Mouse (Mus musculus): ENCODE data around the gene Il17rc. TPM values are rescaled to one million over a fixed set of nuclear protein-coding genes. Genes with fewer than 3 reads are reported as not detected.
A peak's percentile ranks its signal among the peaks of the same experiment; 100 is the strongest.

The Il17rc gene
- polyA plus RNA-seq, 1 experiment from 2014 or later = 0.96 TPM

DNA sequence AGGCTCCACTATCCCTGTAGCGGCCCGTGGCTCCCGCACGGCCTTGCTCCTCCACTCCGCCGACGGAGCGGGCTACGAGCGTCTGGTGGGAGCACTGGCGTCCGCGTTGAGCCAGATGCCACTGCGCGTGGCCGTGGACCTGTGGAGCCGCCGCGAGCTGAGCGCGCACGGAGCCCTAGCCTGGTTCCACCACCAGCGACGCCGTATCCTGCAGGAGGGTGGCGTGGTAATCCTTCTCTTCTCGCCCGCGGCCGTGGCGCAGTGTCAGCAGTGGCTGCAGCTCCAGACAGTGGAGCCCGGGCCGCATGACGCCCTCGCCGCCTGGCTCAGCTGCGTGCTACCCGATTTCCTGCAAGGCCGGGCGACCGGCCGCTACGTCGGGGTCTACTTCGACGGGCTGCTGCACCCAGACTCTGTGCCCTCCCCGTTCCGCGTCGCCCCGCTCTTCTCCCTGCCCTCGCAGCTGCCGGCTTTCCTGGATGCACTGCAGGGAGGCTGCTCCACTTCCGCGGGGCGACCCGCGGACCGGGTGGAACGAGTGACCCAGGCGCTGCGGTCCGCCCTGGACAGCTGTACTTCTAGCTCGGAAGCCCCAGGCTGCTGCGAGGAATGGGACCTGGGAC, 11.4 kb downstream of the Il17rc start:
- Histone ChIP-seq H3K27me3 (peaks cover 24% of the 10 kb centered on the region; the same call in 1 of the 2 replicates), H3K9ac (replicated peaks) (peak overlapping the region; percentile 74), H3K36me3 (peaks cover 8% of the 10 kb centered on the region), H3K27ac (peak overlapping the region; percentile 90), H3K4me3 (replicated peaks) (peak overlapping the region; percentile 65), H3K9me3 (no peaks in the 10 kb centered on the region), H3K4me1 (replicated peaks) (peaks cover 41% of the 10 kb centered on the region), H3K4me2 (replicated peaks) (peak overlapping the region; percentile 84)
- under 1% methylated on average over 65 of the region's 65 CpGs for WGBS
- peak; percentile 64 for ATAC-seq

DNA sequence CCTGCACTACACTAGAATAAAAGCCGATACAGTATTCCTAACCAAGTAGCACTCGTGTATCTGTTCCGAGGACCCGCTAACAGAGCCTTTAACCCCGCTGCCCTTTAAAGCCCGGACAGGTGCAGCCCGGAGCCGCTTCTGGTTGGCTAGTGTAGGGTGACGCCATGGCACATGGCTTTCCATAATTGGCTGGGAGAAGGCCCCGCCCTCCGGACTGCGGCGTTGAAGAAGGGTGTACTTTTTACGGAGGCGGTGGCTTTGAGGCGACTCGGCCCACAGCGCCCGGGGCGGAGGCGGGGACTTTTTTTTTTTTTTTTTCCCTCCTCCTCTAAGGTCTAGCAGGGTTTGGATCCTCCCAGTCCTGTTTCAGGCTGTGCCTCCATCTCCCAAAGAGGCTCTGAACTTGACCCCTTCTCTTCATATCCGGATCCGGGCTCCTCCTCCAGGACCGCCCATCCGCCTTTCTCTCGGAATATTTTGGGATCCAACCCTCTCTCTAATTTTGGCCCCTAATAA, 11.9 kb downstream of the Il17rc start, which contains the start of gene Creld1:
Gene Creld1, plus strand, starts transcription at position 198 of the 516 bp plus-strand sequence.
- H3K27ac ChIP-seq = peak within 1 kb of the TSS; percentile 90
- H3K36me3 ChIP-seq = peaks cover 14% of the 10 kb centered on the region
- under 1% methylated on average over 26 of the region's 26 CpGs for WGBS
- peaks cover 41% of the 10 kb centered on the region for H3K4me1 ChIP-seq (replicated peaks)
- H3K4me2 ChIP-seq (replicated peaks) = peak within 1 kb of the TSS; percentile 84
- H3K4me3 ChIP-seq (replicated peaks) = peak within 1 kb of the TSS; percentile 65
- H3K9ac ChIP-seq (replicated peaks) = peak within 1 kb of the TSS; percentile 87
- peak; percentile 97 for ATAC-seq
- no peaks in the 10 kb centered on the region for H3K9me3 ChIP-seq
- H3K27me3 ChIP-seq = peaks cover 24% of the 10 kb centered on the region; the same call in 1 of the 2 replicates

DNA sequence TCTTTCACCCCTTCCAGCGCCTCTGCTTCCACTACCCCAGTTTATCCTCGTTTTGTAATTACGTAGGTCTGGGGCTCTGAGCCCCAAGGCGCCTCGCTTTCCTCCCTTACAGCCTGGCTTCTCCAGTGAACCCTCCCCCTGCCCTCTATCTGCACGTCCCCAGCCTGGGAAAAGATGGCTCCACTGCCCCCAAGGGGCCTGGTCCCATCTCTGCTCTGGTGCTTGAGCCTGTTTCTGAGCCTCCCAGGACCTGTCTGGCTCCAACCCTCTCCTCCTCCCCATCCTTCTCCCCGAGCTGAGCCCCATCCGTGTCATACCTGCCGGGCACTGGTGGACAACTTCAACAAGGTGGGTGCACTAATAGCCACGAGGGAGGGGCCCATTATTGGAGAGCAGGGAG, 12.5 kb downstream of the Il17rc start:
- Histone ChIP-seq H3K9ac (replicated peaks) (peak overlapping the region; percentile 87), H3K9me3 (no peaks in the 10 kb centered on the region), H3K4me1 (replicated peaks) (peaks cover 41% of the 10 kb centered on the region), H3K4me3 (replicated peaks) (peak overlapping the region; percentile 65), H3K4me2 (replicated peaks) (peak overlapping the region; percentile 84), H3K27ac (peak overlapping the region; percentile 90), H3K36me3 (peaks cover 19% of the 10 kb centered on the region), H3K27me3 (peaks cover 24% of the 10 kb centered on the region; the same call in 1 of the 2 replicates)
- ATAC-seq = peak; percentile 75
- WGBS = 6% methylated on average over 10 of the region's 10 CpGs

DNA sequence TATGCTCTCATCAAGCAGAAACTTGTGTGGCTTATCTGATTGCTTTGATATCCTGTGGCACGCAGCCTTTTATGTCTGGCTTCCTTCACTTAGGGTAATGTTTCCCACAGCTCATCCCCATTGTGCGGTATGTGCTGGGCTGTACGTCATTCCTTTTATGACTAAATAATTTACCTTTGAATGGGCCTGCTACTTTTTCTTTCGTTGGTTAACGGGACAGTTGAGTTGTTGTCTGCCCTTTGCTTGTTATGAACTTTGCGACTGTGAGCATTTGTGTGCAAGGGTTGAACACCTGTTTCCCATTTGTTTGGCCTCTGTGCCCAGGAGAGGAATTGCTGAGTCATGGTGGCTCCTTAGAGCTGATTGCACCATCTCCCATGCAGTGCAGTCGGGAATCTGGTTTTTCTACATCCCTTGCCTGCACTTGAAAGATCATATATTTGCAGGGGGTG, 15.9 kb downstream of the Il17rc start:
- no peak overlapping the region for H3K4me3 ChIP-seq (replicated peaks)
- peaks cover 51% of the 10 kb centered on the region for H3K36me3 ChIP-seq
- no peak overlapping the region for H3K4me2 ChIP-seq (replicated peaks)
- H3K4me1 ChIP-seq (replicated peaks) = peaks cover 34% of the 10 kb centered on the region
- H3K9ac ChIP-seq (replicated peaks) = no peak overlapping the region
- no peak for ATAC-seq
- H3K27me3 ChIP-seq = no peaks in the 10 kb centered on the region
- no peaks in the 10 kb centered on the region for H3K9me3 ChIP-seq
- H3K27ac ChIP-seq = no peak overlapping the region
- 64% methylated on average over 7 of the region's 7 CpGs for WGBS

DNA sequence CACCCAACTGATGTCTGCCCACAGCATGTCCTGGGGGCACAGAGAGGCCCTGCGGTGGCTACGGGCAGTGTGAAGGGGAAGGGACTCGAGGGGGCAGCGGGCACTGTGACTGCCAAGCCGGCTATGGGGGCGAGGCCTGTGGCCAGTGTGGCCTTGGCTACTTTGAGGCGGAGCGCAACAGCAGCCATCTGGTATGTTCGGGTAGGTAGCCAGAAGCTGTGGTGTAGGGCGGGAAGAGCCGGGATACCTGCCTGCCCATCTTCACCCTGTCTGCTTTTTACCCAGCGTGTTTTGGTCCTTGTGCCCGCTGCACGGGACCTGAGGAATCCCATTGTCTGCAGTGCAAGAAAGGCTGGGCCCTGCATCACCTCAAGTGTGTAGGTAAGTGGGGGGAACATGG, 18.2 kb downstream of the Il17rc start:
- peaks cover 64% of the 10 kb centered on the region for H3K36me3 ChIP-seq
- no peak overlapping the region for H3K4me3 ChIP-seq (replicated peaks)
- no peaks in the 10 kb centered on the region for H3K9me3 ChIP-seq
- H3K9ac ChIP-seq (replicated peaks) = no peak overlapping the region
- H3K4me2 ChIP-seq (replicated peaks) = no peak overlapping the region
- H3K27ac ChIP-seq = no peak overlapping the region
- 95% methylated on average over 14 of the region's 14 CpGs for WGBS
- peaks cover 26% of the 10 kb centered on the region for H3K4me1 ChIP-seq (replicated peaks)
- ATAC-seq = no peak
- no peaks in the 10 kb centered on the region for H3K27me3 ChIP-seq

DNA sequence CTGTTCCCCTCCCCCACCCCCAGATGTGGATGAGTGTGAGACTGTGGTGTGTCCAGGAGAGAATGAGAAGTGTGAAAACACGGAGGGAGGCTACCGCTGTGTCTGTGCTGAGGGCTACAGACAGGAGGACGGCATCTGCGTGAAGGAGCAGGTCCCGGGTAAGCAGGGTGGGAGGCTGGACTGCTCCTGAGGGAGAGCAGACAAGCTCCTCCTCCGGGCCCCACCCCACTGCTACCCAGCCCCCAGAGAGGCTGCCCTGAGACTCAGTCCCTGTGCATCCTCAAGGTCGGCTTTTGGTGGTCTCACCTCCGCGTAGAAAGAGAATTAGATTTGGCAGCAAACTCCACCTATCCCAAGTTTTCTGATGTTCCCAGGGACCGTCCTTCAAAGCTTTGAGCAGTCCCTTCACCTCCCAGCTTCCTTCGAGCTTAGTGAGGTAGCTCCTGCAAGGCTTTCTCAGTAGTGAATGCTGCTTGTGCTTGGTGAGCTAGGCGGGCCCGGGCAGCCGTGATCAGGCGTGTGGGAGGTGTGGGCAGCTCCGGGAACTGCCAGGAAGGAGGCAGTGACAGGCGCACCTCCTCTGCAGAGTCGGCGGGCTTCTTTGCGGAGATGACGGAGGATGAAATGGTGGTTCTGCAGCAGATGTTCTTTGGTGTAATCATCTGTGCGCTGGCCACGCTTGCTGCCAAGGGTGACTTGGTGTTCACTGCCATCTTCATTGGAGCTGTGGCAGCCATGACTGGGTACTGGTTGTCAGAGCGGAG, 21.1 kb downstream of the Il17rc start:
- peaks cover 17% of the 10 kb centered on the region; the same call in 1 of the 2 replicates for H3K4me1 ChIP-seq (replicated peaks)
- H3K9me3 ChIP-seq = no peaks in the 10 kb centered on the region
- no peak overlapping the region for H3K27ac ChIP-seq
- H3K27me3 ChIP-seq = peaks cover 14% of the 10 kb centered on the region
- no peak overlapping the region for H3K9ac ChIP-seq (replicated peaks)
- no peak for ATAC-seq
- no peak overlapping the region for H3K4me3 ChIP-seq (replicated peaks)
- H3K36me3 ChIP-seq = peaks cover 59% of the 10 kb centered on the region
- 83% methylated on average over 24 of the region's 24 CpGs for WGBS
- H3K4me2 ChIP-seq (replicated peaks) = no peak overlapping the region

DNA sequence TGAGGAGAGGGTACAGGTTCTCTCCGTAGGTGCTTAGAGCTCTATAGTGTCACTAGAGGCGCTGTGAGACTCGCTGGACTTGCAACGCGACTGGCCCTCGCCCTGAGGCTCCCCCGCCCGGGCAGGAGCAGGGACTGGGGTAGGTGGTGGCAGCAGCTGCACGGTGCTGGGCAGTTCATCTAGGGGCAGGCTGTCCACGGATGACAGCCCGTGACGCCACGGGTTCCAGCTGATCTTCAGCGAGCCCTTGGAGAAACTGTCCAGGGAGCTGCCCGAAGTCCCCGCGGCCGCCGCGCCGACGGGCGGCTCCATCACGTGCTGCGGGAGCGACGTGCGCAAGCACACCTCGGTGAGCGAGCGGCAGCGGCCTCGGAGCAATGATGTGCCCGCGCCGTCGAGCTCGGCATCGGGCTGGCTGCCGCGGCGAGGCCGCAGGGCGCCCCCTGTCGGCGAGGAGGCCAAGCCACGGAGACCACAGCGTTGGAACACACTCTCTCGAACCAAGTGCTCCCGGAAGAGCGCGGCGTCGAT, 23.1 kb downstream of the Il17rc start:
- 1% methylated on average over 54 of the region's 54 CpGs for WGBS
- H3K27ac ChIP-seq = no peak overlapping the region
- peak overlapping the region; percentile 41 for H3K4me3 ChIP-seq (replicated peaks)
- no peaks in the 10 kb centered on the region for H3K9me3 ChIP-seq
- H3K27me3 ChIP-seq = peaks cover 14% of the 10 kb centered on the region
- H3K9ac ChIP-seq (replicated peaks) = peak overlapping the region; percentile 53
- peaks cover 17% of the 10 kb centered on the region; the same call in 1 of the 2 replicates for H3K4me1 ChIP-seq (replicated peaks)
- H3K36me3 ChIP-seq = peaks cover 41% of the 10 kb centered on the region
- peak overlapping the region; percentile 58 for H3K4me2 ChIP-seq (replicated peaks)
- peak; percentile 79 for ATAC-seq

DNA sequence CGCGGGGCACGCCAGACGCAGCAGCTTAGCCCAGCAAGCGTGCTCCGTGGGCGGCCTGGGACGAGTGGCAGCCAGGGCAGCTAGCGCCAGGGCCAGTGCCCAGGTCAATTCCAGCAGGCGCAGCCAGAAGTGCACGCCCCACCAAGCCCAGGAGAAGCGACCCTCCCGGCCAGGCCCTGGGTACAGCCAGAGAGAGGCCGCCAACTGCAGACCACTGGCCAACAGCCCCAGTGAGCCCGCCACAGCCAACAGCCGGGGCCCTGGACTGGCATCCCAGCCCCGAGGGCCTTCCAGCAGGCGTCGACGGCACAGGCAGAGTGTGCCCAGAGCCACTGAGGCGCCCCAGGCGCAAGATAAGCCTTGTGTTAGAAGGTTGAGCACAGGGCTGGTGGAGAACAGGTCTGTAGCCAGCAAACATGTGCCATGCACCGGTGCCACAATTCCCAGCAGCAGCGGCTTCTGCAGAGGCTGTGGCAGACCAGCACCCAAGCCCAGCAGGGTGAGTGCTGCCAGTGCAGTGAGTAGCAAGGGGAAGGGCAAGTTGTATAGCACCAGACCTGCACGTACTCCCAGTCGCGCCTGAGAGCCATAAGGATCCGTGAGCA, 23.9 kb downstream of the Il17rc start:
- peaks cover 33% of the 10 kb centered on the region for H3K36me3 ChIP-seq
- 0 out of 2 replicates have a peak overlapping the region, but pooled peaks have one; percentile 1 for H3K9ac ChIP-seq (replicated peaks)
- 61% methylated on average over 28 of the region's 28 CpGs for WGBS
- H3K9me3 ChIP-seq = no peaks in the 10 kb centered on the region
- peaks cover 18% of the 10 kb centered on the region for H3K27me3 ChIP-seq
- ATAC-seq = peak; percentile 22
- peak overlapping the region; percentile 58 for H3K4me2 ChIP-seq (replicated peaks)
- H3K4me3 ChIP-seq (replicated peaks) = peak overlapping the region; percentile 41
- peaks cover 17% of the 10 kb centered on the region; the same call in 1 of the 2 replicates for H3K4me1 ChIP-seq (replicated peaks)
- H3K27ac ChIP-seq = no peak overlapping the region

DNA sequence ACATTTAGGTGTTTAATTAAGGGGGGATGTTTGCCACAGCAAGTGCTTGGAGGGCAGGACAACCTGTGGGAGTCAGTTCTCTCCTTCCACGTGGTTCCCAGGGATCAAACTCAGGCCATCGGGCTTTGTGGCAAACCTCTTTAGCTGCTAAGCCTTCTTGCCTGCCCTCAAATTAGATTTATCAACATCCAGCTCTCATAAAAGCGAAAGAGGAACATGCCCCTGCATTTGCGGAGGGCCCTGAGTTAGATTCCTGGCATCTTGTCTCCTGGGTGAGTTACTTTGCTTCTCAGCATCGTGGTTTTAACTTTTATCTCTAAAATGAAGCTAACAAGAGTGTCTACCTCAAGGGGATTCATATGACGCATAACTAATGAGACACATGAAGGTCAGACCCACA, 28.1 kb downstream of the Il17rc start:
- Histone ChIP-seq H3K27ac (no peak overlapping the region), H3K4me3 (replicated peaks) (no peak overlapping the region), H3K9me3 (no peaks in the 10 kb centered on the region), H3K9ac (replicated peaks) (no peak overlapping the region), H3K27me3 (peaks cover 29% of the 10 kb centered on the region), H3K36me3 (no peaks in the 10 kb centered on the region), H3K4me2 (replicated peaks) (no peak overlapping the region), H3K4me1 (replicated peaks) (peaks cover 25% of the 10 kb centered on the region)
- 88% methylated on average over 6 of the region's 6 CpGs for WGBS
- no peak for ATAC-seq

DNA sequence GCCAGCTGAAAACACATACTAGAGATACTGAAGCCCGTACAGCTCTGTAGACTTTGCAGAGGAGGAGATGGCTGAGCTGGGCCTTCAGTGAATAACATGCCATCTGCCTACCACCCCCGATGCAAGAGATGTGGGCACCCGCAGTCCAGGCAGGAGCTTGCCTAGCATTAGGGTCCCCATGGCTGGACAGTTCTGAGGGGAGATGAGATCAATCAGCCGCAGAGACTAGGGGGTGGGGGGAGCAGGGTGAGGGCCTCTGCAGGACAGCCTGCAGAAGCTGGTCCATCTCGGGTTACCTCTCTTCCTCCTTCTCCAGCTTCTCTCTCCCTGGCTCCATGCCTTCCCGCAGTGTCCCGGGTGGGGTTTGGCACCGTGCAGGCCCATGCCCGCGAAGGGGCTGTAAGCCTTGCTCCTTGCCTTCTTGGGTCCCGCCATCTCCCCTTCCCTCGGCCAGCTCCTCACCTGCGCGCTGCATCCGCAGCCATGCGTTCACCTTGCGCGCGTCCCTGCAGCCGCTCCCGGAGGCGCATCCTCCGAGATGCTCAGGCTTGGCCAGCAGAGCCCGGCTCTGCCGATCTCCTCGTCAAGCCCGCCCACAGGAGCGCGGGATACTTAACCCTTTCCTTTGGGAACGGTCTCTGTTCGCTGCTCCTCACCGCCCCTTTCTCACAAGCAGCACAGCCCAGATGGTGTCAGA, 30.3 kb downstream of the Il17rc start, which contains the start of gene Prrt3:
Gene Prrt3, minus strand, starts transcription at position 544 of the 697 bp plus-strand sequence.
- H3K27ac ChIP-seq = peak within 1 kb of the TSS; percentile 22; the same call in 1 of the 2 replicates
- ATAC-seq = peak; percentile 88
- peaks cover 15% of the 10 kb centered on the region for H3K27me3 ChIP-seq
- H3K9ac ChIP-seq (replicated peaks) = peak within 1 kb of the TSS; percentile 72
- no peaks in the 10 kb centered on the region for H3K9me3 ChIP-seq
- peak within 1 kb of the TSS; percentile 63 for H3K4me2 ChIP-seq (replicated peaks)
- peaks cover 13% of the 10 kb centered on the region for H3K4me1 ChIP-seq (replicated peaks)
- WGBS = 3% methylated on average over 31 of the region's 32 CpGs
- no peaks in the 10 kb centered on the region for H3K36me3 ChIP-seq
- peak within 1 kb of the TSS; percentile 50 for H3K4me3 ChIP-seq (replicated peaks)

DNA sequence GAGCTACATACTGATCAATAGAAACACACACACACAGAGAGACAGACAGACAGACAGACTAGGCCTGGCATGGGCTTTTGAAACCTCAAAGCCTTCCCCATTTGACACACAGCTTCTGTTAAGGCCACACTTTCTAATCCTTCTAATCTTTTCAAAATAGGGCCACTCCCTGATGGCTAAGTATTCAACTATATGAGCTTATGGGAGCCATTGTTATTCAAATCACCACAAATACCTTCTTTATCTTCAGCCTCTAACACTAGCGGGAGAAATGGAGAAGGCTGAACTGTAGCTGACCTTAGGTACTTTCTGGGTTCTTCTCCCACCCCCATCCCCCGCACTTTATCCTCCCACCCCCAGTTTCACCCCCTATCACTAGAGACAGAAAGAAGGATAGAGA, 31.6 kb downstream of the Il17rc start:
- WGBS = 27% methylated on average over 2 of the region's 2 CpGs
- no peak overlapping the region for H3K4me3 ChIP-seq (replicated peaks)
- no peaks in the 10 kb centered on the region for H3K9me3 ChIP-seq

More for the DNA sequence above, 31.6 kb downstream of the Il17rc start:
- Histone ChIP-seq H3K27me3 (peaks cover 15% of the 10 kb centered on the region), H3K4me1 (replicated peaks) (peaks cover 13% of the 10 kb centered on the region), H3K36me3 (no peaks in the 10 kb centered on the region), H3K27ac (no peak overlapping the region), H3K4me2 (replicated peaks) (no peak overlapping the region), H3K9ac (replicated peaks) (no peak overlapping the region)
- ATAC-seq = no peak

All from midbrain, embryonic 13.5 days (tissue).